Mouse (Mus musculus): ENCODE results near the gene Lsm11.

GRCm38 (mm10) chr11:45918836-45919235 is 25.9 kb downstream of the Lsm11 start:
- no peak for TF ChIP-seq GATA1 (IDR thresholded peaks at IDR 0.05; ENCODE audit: borderline replicate concordance, low read length)
- no peak for TF ChIP-seq FLI1 (IDR thresholded peaks at IDR 0.05; ENCODE audit: low read length)

Data from megakaryocyte, embryonic 14.5 days (primary cell).